Mouse (Mus musculus): Measurements from ENCODE around the gene Pla2g4a.
A peak's percentile ranks its signal among the peaks of the same experiment; 100 is the strongest.
"Not testable (repeated sequence)": the region's sequence is repeated elsewhere in the genome, so short reads cannot be mapped to it uniquely, and the experiment has no call there.

The Pla2g4a gene

DNA sequence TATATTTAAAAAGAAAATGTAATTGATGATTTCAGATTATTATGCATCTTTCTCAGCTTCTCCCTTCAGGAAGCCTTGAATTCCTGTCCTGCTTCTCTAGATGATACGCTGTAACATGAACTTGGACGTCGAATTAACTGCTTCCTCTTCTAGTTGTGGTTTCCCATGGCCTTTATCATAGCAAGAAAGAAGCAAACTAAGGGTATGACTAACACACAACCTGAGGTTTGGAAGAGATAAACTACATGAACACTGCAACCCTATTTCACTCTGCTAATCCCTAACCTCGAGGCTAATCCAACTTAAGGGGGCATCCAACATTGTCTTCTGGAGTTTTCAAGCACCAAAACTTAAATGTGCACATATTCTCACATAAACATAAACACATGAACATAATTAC, 23.3 kb downstream of the Pla2g4a start:
- DNase-seq (ENCODE audit: low read depth, low spot score), result no peak

DNA sequence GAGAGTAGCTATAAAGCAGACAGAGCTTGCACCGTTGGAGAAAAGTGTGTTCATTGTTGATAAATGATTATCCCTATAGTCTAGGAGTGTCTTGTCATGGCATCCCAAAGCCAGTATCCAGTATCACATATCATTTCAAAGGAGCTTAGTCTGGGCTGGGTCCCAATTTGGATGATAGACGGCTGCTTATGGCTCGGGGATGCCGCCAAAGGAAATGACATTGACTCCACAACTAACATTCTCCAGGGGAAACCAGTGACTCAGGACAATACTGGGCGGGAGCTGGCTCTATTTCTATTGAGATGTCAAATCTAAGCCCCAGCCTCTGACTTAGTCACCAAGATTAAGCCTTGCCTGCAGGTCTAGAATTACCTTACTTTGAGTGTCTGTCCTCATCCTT, 31.9 kb downstream of the Pla2g4a start:
- DNase-seq (ENCODE audit: low read depth, low spot score), result no peak

DNA sequence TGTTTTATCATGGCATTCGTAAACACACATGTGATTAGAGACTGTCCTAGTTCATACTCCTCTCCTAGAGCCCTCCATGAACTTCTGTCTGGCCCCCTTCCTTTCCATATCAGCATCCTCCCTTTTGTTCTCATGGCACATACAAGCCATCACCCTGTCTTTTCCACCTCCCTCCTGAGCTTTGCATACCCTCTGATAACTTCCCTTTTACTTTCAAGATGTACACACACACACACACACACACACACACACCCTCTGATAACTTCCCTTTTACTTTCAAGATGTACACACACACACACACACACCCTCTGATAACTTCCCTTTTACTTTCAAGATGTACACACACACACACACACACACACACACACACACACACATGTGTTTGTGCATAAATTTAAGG, 37.4 kb downstream of the Pla2g4a start:
- not testable (repeated sequence) for DNase-seq (ENCODE audit: low read depth, low spot score)

DNA sequence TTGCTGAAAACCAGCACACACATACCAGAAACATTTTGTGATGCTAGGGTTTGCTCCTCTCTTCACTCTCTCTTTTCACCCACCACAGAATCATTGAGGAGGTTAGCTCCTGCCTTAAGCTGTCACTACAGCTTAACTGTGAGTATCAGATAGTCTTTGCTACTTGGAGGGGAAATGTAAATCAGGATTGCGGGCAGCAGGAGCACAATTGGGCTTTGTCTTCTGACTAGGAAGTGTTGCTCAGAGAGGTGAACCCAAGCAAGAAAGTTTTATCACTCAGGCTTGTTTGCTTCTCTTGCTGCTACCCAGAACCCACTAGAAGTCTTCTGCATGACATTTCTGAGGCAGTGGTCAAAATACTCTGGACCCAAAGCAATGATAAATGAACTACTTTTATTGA, 38.9 kb downstream of the Pla2g4a start:
- DNase-seq (ENCODE audit: low read depth, low spot score), result no peak

DNA sequence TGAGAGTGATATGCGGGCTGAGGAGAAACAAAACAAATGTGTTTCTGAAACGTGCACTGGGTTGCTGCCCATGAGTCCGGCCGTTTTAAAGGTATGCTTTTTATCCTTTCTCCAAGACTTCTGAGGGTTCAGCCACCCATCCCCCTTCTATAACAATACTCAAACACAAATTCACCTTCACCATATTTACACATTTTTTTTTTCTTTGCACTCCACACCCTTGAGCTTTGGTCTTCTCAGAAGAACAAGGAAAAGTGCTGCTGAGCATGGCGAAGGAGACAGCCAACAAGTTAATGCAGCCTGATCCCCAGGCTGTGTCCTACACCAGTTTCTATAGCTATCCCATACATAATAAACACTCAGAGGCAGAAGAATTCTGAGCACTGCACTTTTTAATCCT, 39.8 kb downstream of the Pla2g4a start:
- DNase-seq (ENCODE audit: low read depth, low spot score), result no peak

DNA sequence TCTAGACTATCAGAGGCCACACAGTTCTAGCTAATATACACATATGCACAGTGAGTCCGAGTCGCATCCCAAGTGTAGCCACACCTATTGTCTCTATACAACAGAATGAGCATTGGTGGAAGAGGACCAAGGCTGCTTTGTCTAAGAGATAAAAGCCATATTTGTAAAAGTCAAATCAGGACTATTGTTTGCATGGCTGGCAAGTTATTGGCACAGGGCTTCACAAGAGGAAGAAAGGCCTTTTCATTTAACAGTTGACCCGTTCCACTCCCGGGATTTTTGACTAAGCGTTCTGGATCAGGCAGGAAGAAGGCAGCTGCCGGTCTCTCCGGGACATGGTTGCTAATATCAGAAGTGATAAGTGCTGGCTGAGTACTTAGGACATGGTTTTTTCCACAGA, 41.8 kb downstream of the Pla2g4a start:
- no peak for DNase-seq (ENCODE audit: low read depth, low spot score)

DNA sequence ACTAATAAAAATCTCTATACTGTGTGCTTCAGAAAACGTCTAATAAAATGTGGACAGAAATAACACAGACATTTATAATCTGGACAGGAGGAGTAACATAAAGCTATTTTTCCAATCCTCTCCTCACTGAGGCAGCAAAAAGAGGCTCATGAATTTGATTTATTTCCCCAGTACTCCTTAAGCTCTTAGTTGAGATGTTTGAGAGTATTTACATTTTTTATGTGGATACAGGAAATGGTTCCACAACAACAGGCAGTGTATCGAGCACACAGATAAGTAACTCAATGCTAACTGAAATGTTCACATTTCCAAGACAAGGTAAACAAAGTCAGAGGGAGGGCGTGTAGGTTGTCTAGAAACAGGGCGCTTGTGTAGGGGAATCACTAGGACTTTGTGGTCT, 48.1 kb downstream of the Pla2g4a start:
- no peak for DNase-seq (ENCODE audit: low read depth, low spot score)

DNA sequence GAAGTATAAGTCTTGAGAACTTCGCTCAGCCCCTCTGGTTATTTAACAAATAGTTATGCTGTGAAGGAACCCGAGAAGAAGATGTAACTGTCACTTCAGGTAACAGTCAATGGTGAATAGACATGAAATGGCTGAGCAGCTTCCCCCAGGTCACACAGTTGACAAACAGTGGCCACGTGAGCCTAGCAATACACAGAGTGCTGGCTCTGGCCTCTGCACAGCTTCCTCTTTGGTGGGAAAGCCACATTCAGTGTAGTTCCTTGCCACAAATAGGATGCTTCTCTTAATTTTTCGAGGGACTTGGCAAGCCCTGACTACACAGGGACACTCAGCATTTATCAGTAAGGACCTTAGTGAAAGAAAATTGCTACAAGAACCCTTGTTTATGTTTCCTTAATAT, 50.0 kb downstream of the Pla2g4a start:
- no peak for DNase-seq (ENCODE audit: low read depth, low spot score)

DNA sequence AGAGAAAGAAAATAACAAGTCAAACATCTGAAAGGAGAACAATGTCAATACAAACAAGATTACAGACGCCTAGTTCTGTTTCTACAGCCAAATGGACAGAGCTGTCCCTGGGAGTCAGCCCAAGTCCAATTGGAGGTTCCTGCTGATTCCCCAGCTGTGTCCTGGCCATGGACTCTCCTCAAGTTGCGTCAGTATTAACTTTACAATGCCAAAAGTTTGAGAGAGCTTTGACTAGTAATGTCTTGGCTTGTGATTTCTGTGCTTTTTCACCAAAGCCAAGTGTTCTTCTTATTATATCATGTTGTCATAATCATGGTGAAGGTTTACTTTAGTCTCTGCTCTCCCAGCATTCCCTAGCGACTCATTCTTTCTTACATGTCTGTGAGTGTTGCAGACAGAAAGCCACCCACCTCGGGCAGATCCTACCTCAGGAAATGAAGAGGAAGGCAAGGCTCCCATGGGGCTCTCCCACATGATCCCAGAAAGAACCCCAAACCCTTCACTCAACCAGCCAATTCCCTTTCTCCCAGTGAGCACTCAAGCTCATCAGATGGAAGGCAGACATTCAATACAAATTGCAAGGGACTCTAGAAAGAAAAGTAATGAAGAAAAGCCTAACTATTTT, 63.0 kb downstream of the Pla2g4a start:
- DNase-seq (ENCODE audit: low read depth, low spot score), result no peak

DNA sequence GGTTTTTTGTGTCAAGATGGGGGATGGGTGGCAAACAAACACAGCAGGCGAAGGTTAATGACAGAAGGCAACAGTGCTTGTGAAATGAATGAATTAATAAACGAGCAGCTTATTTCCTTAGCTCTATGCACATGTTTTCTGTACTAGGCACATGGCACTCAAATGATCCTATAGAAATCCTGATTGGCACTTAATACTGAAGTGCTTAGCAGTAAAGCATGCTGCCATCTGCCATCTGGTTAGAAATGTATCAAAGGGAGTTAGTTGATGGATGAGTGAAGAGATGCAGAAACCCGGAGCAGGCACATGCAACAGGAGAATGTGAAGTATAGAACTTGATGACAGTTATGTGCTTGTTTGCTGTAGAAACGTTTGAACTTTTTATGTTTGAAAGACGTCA, 64.5 kb downstream of the Pla2g4a start:
- peak; percentile 29 for DNase-seq (ENCODE audit: low read depth, low spot score)

DNA sequence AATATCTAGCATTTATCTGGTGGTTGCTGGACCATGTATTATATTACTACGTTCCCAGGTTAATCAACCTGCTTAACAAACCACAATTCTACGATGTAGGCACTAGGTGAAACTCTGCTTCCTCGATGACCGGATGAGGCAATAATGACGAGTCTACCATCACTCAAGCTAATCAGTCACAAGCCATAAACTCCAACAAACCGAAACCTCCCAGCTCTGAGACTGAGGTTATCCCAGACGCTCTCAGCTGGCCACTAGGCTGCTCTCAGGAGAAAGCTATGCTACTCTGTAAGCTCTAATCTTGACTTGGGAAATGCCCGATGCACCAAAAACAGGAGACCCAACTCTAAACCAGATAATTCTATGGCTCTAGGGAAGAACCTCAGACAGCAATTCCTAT, 66.2 kb downstream of the Pla2g4a start:
- DNase-seq (ENCODE audit: low read depth, low spot score), result no peak

DNA sequence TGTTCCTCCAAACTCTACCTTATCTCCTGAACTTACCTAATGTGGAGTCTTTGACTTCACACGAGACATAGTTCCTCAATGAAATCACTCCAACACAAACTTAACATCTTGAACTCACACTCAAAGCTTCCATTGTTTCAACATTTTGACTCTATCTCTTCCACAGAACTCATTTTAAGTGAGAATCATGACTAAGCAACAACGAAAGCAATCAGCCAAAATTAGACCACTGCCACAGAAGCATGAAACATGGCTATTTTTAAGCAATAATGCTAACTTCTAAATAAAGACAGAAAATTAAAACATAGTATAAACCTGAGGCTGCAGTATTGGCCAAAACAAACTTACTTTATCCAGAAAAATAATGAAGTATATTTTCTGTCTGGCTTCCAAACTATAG, 67.2 kb downstream of the Pla2g4a start:
- no peak for DNase-seq (ENCODE audit: low read depth, low spot score)

DNA sequence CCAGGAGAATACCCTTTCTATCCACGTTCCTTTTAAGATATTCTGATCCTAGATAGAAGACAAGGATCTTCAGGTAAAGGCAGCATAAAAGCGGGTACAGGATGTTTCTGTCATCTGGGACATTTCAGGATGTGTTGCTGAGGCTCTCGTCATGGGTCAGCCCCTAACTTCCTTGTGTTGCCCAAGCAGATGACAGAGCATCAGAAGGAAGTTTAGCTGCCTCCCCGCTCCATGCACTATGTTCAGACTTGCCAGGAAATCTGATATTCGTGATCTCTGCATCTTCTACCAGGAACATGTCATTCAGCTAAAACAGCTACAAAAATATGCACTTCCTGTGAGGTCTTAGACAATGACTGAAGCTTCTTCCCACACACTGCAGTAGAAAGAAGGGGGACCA, 70.0 kb downstream of the Pla2g4a start:
- DNase-seq (ENCODE audit: low read depth, low spot score), result no peak

DNA sequence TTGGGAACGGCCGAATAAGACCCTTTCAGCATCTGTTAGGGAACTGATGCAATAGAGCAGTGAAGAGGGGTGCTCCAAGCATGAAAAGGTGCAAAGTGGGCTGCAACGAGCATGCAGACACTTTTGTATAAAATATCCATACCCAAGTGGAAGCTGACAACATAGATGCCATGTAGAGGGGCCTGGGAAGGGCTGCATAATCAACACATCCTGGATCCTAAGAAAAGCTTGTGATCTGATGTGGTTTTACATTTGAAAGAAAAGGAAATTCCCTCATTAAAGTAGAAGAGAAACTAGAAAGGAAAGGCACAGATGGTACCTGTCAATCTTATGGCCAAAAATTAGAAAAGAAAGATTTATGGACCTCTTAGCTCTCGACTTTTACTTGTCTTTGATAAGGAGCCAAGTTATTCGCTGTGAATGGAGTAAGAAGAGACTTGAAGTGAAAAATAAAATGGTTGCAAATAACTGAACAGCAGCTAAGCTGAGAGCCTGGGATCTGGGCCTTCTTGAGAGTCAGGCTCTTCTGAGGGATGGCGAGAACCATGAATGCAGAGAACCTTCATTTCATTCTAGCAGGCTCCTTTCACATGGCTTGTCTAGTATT, 78.6 kb downstream of the Pla2g4a start:
- DNase-seq (ENCODE audit: low read depth, low spot score), result no peak

DNA sequence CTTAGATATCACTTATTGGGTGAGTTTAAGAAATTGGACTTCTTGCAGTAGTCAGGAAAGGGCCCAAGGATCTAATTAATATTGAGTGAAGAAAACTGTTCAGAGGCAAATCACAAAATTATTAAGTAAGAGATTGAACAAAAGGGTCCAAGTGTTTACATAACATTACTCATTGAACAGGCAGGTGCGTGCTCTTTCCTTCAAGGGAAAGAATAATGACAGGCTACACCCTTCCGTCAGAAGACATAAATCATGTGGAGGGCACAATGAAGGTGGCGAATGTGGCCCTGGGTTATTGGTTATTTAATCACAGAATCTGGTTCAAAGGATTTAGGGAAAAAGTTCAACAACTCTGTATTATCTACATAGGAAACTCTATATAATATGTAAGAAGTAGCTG, 82.9 kb downstream of the Pla2g4a start:
- no peak for DNase-seq (ENCODE audit: low read depth, low spot score)

DNA sequence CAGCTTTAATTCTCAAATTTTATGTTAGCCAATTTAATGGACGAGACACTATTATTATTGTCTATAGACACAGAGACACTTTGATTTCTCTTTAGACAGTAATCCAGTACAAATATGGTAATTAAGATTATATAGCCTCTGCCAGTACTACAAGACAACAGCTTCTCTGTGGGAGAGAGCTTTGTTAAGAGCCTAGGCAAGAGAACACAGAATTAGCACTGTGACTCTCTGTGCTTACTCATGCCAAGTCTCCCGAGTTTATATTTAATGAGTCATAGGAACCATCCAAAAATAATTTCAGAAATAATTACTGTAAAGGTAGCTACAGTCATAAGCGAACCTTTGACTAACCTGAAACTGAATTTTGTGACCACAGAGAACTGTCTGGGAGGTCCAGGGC, 84.6 kb downstream of the Pla2g4a start:
- DNase-seq (ENCODE audit: low read depth, low spot score), result no peak

DNA sequence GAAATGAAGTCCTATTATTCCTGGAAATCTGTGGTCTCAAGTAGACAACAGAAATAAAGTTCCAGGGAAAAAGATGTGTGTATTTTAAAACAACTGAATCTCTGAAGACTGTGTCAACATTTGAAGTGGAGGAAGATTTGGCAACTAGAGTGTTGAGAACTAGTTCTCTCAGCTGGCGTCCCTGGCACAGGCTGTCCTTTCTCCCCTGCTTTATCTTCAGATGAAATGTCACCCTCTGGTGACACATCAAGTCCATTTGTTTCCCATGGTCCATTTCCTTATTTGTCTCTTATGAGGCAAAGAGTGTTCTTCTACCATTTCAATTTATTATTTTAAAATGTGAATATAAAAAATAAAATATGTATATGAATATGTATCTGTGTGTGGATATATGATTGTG, 89.5 kb downstream of the Pla2g4a start:
- no peak for DNase-seq (ENCODE audit: low read depth, low spot score)

DNA sequence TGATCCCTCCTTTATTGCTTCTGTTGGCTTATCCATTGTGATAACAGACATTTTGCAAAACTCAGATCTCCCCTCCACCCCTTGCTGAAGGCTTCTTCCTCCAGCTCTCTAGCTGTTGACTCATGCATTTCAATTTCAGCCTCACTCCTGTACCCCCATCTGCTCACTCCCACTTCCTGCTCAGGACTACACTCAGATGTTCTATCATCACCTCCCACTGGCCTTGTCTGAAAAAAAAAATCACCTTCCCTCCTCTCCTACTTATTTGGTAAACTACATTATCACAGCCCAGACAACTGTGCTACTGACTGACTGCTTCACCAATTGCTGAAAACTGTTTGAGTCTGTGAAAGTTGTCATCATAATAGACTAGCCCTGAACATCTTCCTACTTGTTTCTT, 93.8 kb downstream of the Pla2g4a start:
- no peak for DNase-seq (ENCODE audit: low read depth, low spot score)

DNA sequence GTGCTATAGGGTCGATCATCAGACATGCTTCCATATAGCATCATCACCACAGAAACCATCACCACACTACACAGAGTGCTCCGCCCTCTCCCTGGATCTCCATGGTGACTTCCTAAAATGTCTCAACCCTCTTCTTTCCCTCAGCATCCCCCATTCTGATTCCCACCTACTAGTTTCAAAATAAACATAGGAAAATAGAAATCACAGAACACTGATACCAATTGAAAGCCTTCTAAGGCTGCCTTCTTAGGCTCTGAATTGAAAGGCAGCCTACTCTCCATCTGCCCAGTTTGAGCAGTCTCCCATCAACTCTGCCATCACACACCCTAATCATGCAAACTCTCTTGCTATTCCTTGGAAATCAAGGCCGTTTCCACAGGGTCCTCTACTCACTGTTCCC, 94.9 kb downstream of the Pla2g4a start:
- DNase-seq (ENCODE audit: low read depth, low spot score), result no peak

DNA sequence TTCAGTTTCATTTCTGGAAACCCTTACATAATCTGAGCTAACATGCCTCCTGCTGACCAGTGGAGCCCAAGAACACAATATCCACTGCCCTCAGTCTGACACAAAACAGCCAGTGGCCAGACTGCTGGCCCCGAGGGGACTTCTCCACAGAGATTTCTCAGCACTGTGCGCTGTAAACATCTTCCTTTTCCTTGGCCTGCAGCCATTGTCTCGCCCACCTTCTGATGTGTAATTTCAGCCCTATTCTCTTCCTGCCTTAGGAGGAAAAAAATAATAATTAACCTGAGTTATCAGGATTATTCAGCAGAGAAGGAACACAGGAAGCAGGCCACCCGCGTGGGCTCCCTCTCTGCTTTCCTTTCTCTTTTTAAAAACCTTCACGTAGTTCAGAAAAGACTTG, 98.3 kb downstream of the Pla2g4a start:
- no peak for DNase-seq (ENCODE audit: low read depth, low spot score)

DNA sequence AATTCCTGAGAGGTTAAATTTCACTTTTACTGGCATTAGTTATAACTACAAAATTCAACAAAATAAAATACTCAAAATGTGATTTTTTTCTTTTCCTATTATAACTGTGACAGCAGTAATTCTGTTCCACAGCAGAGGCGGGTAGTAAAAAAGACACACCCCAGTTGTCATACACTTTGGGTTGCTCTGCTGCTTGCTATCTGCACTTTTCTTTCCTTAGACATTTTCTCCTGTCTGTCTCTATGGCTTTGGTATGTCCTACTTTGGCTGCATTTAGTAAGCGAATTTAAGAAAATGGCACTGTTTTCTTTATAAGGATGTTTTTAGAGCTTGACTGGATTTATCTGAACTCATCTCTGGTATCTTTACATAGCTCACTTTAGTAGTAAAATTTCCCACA, 98.9 kb downstream of the Pla2g4a start:
- no peak for DNase-seq (ENCODE audit: low read depth, low spot score)

DNA sequence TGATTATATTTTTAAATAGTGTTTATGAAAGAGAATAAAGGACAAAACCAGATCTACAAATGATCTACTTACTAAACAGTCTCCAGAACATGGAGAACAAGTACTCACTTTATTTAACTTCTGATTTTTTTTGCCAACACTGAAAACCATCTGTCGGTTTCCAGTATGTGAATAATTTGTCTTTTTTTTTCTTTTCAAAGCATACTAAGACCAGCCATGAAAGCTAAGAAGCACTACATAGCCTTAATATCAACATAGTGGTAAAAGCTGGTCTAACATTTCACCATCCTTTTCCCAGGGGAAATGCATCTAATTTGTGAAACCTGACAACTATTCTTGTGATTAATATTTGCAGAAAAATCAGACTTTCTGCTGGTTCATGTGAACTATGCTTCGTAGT, 99.5 kb downstream of the Pla2g4a start:
- no peak for DNase-seq (ENCODE audit: low read depth, low spot score)

DNA sequence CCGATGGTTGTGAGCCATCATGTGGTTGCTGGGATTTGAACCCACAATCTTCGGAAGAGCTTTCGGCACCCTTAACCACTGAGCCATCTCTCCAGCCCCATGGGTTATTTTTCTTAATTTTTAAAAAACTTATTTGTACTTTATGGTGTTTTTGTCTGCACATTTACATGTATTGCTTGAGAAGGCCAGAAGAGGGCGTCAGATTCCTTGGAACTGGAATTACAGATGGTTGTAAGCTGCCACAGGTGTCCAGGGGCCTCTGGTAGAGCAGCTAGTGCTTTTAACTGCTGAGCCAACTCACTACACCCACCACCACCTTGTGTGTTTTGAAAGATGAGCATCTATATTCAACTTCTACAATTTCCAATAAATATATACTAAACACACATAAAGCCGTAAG, 102.4 kb downstream of the Pla2g4a start:
- DNase-seq (ENCODE audit: low read depth, low spot score), result no peak

DNA sequence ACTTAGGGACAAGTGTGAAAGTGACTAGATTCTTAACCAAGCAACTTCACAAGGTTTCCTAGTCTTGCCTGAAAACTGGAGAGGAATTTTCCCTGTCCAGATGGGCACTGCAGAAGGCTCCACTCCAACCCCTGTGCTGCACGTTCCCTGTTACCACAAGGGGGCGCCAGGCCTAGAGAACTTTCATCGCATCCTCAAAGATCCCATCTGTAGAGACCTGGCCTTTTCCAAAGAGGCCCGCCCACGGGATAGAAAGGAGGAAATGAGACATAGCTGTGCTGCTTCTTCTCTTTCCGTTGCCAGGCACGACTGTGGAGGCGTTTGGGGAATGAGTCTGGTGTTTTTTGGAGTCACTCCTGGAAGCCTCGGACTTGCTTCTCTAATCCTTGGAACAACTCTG, 104.4 kb downstream of the Pla2g4a start:
- peak; percentile 32 for DNase-seq (ENCODE audit: low read depth, low spot score)

Measured in retina, postnatal 7 days (tissue).